Mouse (Mus musculus) forebrain, embryonic 13.5 days (tissue): ENCODE measurements around the gene Itch. TPM values are rescaled to one million over a fixed set of nuclear protein-coding genes. Genes with fewer than 3 reads are reported as not detected.
"Not testable (repeated sequence)": the region's sequence is repeated elsewhere in the genome, so short reads cannot be mapped to it uniquely, and the experiment has no call there.

Source experiments
- ATAC-seq: fragments of 200-750 bp; cut with Nextera tagmentation; 2 replicates; pipeline ENCODE4 v1.8.0; 2017
- H3K27ac ChIP-seq: fragments of 300-500 bp; sonication (generic); 2 replicates; pipeline ENCODE4 v1.5.1; 2015; ENCODE audit warnings: inconsistent platforms, mild to moderate bottlenecking, moderate library complexity
- H3K27me3 ChIP-seq: fragments of 300-500 bp; sonication (generic); 2 replicates; pipeline ENCODE4 v1.6.1; 2015; ENCODE audit warnings: mild to moderate bottlenecking, inconsistent platforms
- H3K36me3 ChIP-seq: fragments of 300-500 bp; sonication (generic); 2 replicates; pipeline ENCODE4 v1.6.1; 2015; ENCODE audit warnings: mild to moderate bottlenecking, inconsistent platforms; ENCODE audit not compliant: poor library complexity, severe bottlenecking
- H3K4me1 ChIP-seq: fragments of 300-500 bp; sonication (generic); 2 replicates; pipeline ENCODE4 v1.6.1; 2015; ENCODE audit warnings: inconsistent platforms
- H3K4me2 ChIP-seq: fragments of 300-500 bp; sonication (generic); 2 replicates; pipeline ENCODE4 v1.6.1; 2015; ENCODE audit warnings: inconsistent platforms, mild to moderate bottlenecking, moderate library complexity
- H3K4me3 ChIP-seq: fragments of 300-500 bp; sonication (generic); 2 replicates; pipeline ENCODE4 v1.5.1; 2015; ENCODE audit warnings: mild to moderate bottlenecking, inconsistent platforms
- H3K9ac ChIP-seq: fragments of 300-500 bp; sonication (generic); 2 replicates; pipeline ENCODE4 v1.6.1; 2015; ENCODE audit warnings: mild to moderate bottlenecking, inconsistent platforms
- H3K9me3 ChIP-seq: fragments of 300-500 bp; sonication (generic); replicated peaks from 2 replicates; pipeline ENCODE4 v1.6.1; 2016; ENCODE audit warnings: inconsistent platforms
- WGBS: fragments of 180-500 bp; shearing (Covaris S2); methylation state at CpG from one replicate; pipeline ENCODE4 v1.1.7; 2015; 5-methylcytosine and 5-hydroxymethylcytosine counted together
- polyA plus RNA-seq: library from polyadenylated mRNA; unstranded; fragments of >200 nt; fragmentation: Nextera tagmentation; extraction: Ambion mirVana; gene quantifications from 2 replicates; pipeline ENCODE4 v1.2.1, GENCODE M21; 2015

The Itch gene
- polyA plus RNA-seq, 1 experiment from 2014 or later: 53.2 TPM

DNA sequence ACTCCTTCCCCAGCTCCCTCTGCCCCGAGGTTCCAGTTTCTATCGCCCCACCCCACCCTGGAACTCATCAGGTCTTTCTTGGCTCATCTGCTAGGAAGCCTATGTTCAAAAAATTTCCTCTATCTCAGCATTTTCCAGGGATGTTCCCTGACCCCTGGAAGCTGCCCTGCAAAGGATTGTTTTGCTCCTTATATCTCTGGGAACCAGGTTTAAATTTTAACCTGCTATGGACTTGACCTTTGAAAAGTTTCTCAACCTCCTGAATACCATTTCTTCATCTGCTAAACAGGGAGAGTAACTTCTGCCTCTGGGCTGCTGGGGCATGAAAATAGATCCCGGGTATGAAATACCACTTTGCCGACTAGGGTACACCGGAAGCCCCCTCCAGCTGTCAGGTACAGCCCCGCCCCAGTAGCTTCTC is 31.5 kb upstream of the Itch start:
- WGBS: 74% methylated on average over 6 of the region's 6 CpGs
- no peak overlapping the region for H3K4me3 ChIP-seq
- no peak for ATAC-seq
- no peak overlapping the region for H3K9ac ChIP-seq
- H3K36me3 ChIP-seq: no peaks in the 10 kb centered on the region
- no peak overlapping the region for H3K27ac ChIP-seq
- H3K4me1 ChIP-seq: no peaks in the 10 kb centered on the region
- H3K4me2 ChIP-seq: no peak overlapping the region
- no peaks in the 10 kb centered on the region for H3K27me3 ChIP-seq
- no peaks in the 10 kb centered on the region for H3K9me3 ChIP-seq

DNA sequence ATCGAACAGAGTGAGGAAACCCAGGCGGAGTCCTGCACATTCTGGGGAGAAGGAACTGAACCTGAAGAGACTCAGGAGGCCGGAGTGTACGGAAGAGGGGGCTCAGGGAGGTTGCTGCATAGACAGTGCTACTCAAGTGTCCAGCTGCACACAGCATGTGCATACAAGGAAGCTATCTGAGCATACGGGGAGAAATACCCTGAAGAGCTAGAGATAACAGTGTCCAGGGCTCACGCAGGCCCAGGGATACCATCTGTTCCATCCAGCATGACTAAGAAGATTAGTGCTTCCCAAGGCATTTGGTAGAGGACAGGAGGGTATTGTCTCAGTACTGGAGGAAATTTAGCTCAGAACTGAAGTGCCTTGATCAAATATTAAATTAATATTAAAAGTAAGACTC is 29.7 kb upstream of the Itch start:
- Histone ChIP-seq H3K27me3 (no peaks in the 10 kb centered on the region), H3K9ac (no peak overlapping the region), H3K27ac (no peak overlapping the region), H3K4me1 (no peaks in the 10 kb centered on the region), H3K4me2 (no peak overlapping the region), H3K36me3 (no peaks in the 10 kb centered on the region), H3K9me3 (no peaks in the 10 kb centered on the region), H3K4me3 (no peak overlapping the region)
- 79% methylated on average over 6 of the region's 6 CpGs for WGBS
- ATAC-seq: no peak

DNA sequence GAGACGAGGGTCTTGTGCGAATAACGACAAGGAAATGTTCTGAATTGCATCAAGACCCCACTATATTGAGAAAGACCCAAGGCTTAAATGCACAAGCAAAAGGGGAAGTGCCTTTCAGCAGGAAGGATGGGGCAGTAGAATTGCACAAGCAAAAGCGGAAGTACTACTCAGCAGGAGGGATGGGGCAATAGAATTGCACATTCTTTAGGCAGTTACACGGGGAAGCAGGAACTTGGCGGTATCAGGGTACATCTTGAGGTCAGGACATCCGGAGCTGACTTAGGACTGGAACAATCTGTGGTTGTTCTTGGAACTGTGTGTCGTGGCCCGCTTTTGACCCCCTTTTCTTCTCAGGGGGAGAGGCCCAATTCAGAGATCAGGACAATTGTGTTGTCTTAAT is 26.0 kb upstream of the Itch start:
- WGBS: 86% methylated on average over 9 of the region's 9 CpGs
- H3K9me3 ChIP-seq, H3K36me3 ChIP-seq, H3K9ac ChIP-seq, H3K4me3 ChIP-seq, H3K27ac ChIP-seq, H3K27me3 ChIP-seq, ATAC-seq, H3K4me2 ChIP-seq, H3K4me1 ChIP-seq: not testable (repeated sequence)

DNA sequence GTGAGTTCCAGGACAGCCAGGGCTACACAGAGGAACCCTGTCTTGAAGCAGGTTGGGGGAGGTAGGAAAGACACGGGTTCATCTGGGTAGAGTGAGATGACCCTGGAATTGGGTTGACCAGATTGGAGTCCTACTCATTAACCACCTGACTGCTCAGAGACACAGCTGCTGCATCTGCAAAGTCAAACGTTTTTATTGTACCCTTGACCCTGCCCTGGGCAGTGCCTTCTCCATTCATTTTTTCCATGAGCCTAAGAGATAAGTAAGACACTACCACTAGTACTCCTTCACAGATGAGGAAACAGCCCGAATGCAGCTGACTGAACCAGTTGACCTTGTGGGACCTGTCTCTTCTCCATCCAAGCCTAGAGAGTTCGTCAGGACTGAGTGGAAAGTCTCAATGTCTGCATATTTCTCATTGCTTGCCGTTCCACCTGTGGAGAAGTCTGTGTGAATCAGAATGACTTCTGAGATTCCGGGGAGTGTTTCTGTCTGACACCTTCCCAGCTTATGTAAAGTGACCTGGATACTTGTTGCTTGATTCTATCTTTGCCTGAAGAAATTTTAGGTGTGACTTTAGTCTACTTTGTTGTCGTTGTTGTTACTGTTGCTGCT is 18.0 kb upstream of the Itch start:
- Histone ChIP-seq H3K36me3 (no peaks in the 10 kb centered on the region), H3K9me3 (0 out of 2 replicates have a peak, but pooled peaks cover 4% of the 10 kb centered on the region), H3K9ac (no peak overlapping the region), H3K27me3 (no peaks in the 10 kb centered on the region), H3K4me3 (no peak overlapping the region), H3K4me2 (no peak overlapping the region), H3K27ac (no peak overlapping the region), H3K4me1 (no peaks in the 10 kb centered on the region)
- no peak for ATAC-seq
- WGBS: 77% methylated on average over 7 of the region's 7 CpGs

DNA sequence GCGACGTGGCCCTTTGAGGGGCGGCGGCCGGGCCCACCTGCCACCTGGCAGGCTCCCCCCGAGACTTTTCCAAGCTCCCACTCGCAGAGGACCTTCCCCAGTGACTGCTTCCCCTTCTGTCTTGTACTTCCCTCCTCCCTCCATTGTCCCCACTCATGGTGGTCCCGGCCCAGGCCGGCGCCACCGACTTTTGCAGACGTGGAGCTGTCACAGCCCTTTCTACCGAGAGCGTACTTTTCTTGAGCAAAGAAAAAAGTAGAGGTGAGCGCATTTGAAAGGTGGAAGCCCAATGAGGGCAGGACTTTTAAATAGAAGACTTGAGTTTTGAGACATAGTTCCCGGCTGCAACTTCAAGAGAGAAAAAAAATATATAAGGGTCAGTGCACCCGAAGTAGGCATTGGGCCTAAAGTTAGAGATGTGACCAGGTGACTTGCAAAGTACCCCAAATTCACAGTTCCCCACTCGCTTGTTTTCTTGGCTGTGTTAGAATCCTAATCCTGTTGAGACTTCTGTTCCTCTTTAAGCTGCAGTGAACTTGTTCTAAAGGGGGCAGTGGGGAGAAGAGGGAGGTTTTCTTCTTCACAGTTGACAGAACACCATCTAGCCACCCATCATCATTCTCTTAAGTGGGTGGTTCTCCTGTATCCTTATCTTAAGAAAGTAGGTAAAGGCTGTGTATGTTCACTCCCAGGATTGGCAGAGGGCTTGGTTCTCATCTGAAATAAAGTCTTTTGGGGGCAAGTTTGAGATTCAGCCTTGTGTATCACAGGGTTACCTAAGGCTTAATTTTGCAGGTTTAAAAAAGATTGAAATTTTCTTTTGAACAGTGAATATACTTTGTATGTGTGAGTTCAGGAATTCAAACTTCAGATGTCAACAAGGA is 910 bp downstream of the Itch start:
- peaks cover 24% of the 10 kb centered on the region for H3K4me1 ChIP-seq
- H3K4me3 ChIP-seq: peak overlapping the region; percentile 88
- no peaks in the 10 kb centered on the region for H3K9me3 ChIP-seq
- H3K4me2 ChIP-seq: peak overlapping the region; percentile 72
- H3K27me3 ChIP-seq: no peaks in the 10 kb centered on the region
- H3K36me3 ChIP-seq: peaks cover 17% of the 10 kb centered on the region
- peak overlapping the region; percentile 98 for H3K9ac ChIP-seq
- peak overlapping the region; percentile 71 for H3K27ac ChIP-seq
- WGBS: under 1% methylated on average over 15 of the region's 18 CpGs
- ATAC-seq: no peak; the same call in 1 of the 2 replicates

DNA sequence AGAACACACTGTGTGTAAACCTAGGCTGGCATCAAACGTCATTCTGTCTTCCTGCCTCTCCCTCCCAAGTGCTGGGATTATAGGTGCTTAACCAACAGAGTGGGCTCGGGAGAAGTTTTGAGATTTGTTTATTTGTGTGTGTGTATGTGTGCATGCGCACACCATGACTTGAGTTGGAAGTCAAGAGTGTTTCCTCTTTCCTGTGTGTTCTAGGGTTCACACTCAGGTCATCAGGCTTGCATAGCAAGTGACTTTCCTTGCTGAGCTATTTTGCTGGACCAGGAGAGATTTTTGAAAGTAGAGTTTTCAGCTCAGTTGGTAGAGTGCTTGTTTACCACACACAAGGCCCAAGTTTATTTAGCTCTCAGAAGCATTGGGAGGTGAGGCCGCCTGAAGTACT is 1.8 kb downstream of the Itch start:
- no peak for ATAC-seq
- H3K4me1 ChIP-seq: peaks cover 24% of the 10 kb centered on the region
- 72% methylated on average over 4 of the region's 4 CpGs for WGBS
- no peak overlapping the region for H3K9ac ChIP-seq
- peaks cover 21% of the 10 kb centered on the region for H3K36me3 ChIP-seq
- H3K27ac ChIP-seq: no peak overlapping the region
- peak overlapping the region; percentile 36 for H3K4me2 ChIP-seq
- H3K9me3 ChIP-seq: no peaks in the 10 kb centered on the region
- H3K27me3 ChIP-seq: no peaks in the 10 kb centered on the region
- 0 out of 2 replicates have a peak overlapping the region, but pooled peaks have one; percentile 3 for H3K4me3 ChIP-seq

DNA sequence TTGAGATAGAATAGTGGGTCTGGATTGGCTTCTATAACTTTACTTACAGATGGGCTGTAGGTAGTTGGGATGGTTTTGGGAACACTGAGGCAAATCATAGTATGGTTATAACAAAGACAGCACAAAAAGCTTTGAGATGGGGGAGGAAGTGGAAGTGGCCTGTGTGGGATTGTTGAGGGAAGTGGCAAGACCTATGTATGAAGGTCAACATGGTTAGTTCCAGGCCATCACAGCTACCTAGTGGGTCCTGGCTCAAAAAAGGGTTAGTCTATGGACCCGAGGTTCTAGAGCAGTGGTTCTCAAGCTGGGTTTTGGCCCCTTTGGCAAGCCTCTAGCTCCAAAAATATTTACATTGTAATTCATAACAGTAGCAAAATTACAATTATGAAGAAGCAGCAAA is 2.2 kb downstream of the Itch start:
- Histone ChIP-seq H3K4me3 (no peak overlapping the region), H3K4me1 (peaks cover 24% of the 10 kb centered on the region), H3K9me3 (no peaks in the 10 kb centered on the region), H3K9ac (no peak overlapping the region), H3K27ac (no peak overlapping the region), H3K4me2 (peak overlapping the region; percentile 36), H3K27me3 (no peaks in the 10 kb centered on the region), H3K36me3 (peaks cover 25% of the 10 kb centered on the region)
- 96% methylated on average over 1 of the region's 1 CpGs for WGBS
- no peak for ATAC-seq

DNA sequence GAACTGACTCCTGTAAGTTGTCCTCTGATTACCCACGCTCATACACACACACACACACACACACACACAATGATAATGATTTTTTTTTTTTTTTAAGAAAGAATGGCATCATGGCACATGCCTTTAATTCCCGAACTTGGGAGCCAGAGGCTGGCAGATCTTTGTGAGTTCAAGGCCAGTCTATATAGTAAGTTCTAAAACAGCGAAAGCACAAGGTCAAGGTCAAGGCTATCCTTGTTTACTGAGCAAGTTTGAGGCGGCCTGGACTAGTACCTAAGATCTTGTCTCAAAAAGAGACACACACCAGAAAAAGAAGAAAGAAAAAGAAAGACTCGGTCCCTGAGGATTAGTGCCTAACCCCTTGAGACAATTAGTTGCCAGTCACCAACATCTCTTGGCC is 7.7 kb downstream of the Itch start:
- H3K4me2 ChIP-seq: no peak overlapping the region
- H3K36me3 ChIP-seq: peaks cover 77% of the 10 kb centered on the region

DNA sequence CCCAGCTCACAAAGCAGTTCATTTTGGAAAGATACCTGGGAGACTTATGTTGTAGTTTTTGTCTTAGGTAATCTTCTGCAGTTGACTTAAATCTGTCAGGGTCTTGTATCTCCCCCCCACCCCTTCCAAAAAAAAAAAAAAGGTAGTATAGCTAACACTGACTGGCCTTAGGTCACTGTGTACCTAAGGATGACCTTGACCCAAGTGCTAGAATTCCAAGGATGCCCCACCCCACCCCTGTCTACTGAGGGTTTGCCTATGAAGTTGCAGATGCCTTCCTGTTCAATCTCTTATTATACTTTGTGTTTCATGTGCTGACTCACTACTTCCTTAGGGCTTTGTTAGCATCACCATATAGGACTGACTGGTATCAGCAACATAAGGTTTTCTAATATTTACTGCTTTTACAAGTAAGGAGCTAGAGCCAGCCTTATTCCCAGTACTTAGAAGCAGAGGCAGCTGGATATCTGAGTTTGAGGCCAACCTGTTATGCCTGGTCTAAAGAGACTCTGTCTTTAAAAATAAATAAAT is 8.8 kb downstream of the Itch start:
- H3K4me1 ChIP-seq: no peaks in the 10 kb centered on the region; the same call in 1 of the 2 replicates
- no peaks in the 10 kb centered on the region for H3K27me3 ChIP-seq
- ATAC-seq: no peak
- H3K4me2 ChIP-seq: no peak overlapping the region
- no peak overlapping the region for H3K27ac ChIP-seq
- no peak overlapping the region for H3K9ac ChIP-seq
- no peak overlapping the region for H3K4me3 ChIP-seq
- peaks cover 88% of the 10 kb centered on the region for H3K36me3 ChIP-seq
- peaks cover 11% of the 10 kb centered on the region for H3K9me3 ChIP-seq

More for the DNA sequence above, 7.7 kb downstream of the Itch start:
- 91% methylated on average over 5 of the region's 5 CpGs for WGBS
- Histone ChIP-seq H3K4me3 (no peak overlapping the region), H3K27me3 (no peaks in the 10 kb centered on the region), H3K4me1 (peaks cover 2% of the 10 kb centered on the region), H3K9me3 (peaks cover 4% of the 10 kb centered on the region), H3K9ac (no peak overlapping the region), H3K27ac (no peak overlapping the region)
- ATAC-seq: no peak

DNA sequence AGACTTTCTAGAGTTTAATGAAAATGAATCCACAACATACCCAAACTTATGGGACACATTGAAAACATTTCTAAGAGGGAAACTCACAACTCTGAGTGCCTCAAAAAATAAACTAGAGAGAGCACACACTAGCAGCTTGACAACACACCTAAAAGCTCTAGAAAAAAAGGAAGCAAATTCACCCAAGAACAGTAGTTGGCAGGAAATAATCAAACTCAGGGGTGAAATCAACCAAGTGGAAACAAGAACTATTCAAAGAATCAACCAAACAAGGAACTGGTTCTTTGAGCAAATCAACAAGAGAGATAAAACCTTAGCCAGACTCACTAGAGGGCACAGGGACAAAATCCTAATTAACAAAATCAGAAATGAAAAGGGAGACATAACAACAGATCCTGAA is 16.0 kb downstream of the Itch start:
- not testable (repeated sequence) for H3K4me3 ChIP-seq, H3K9ac ChIP-seq, ATAC-seq, H3K27ac ChIP-seq, H3K27me3 ChIP-seq, H3K4me1 ChIP-seq, H3K4me2 ChIP-seq
- peaks cover 49% of the 10 kb centered on the region for H3K36me3 ChIP-seq
- H3K9me3 ChIP-seq: peaks cover 14% of the 10 kb centered on the region

DNA sequence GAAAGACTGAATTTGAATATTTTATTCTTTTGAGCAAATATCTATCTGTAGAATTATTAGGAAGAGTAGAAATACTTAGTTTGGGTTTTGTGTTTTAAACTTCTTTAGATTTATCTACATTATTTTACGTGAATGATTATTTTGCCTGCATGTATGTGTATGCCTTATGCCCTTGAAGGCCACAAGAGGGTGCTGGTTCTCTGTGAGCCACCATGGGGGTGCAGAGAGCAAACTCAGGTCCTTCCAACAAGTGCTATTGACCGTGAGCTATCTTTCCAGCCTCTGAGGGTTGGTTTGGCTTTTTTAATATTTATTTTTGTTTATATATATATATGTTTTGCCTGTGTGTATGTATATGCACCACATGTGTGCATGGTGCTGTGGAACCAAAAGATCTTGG is 74.1 kb downstream of the Itch start:
- Histone ChIP-seq H3K4me2 (no peak overlapping the region), H3K27ac (no peak overlapping the region), H3K4me1 (no peaks in the 10 kb centered on the region), H3K27me3 (no peaks in the 10 kb centered on the region), H3K4me3 (no peak overlapping the region), H3K9me3 (no peaks in the 10 kb centered on the region), H3K36me3 (peaks cover 75% of the 10 kb centered on the region), H3K9ac (no peak overlapping the region)
- 78% methylated on average over 2 of the region's 2 CpGs for WGBS
- no peak for ATAC-seq

DNA sequence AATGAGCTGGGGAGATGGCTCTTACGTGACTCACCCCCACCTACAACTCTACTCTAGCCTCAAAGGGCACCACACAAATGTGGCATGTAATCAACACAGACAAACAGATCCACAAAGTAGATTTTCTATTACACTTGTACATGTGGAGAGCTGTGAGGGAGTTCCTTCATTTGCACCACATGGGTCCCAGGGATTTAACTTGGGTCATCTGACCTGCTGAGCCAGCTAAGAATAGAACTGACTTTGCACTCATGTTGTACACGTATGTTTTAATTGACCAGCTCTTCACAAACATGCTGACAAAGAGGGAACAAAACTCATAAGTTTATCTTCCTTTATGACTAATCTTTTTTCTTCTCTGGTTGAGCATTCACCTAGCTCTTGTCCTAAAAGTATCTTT is 89.8 kb downstream of the Itch start:
- ATAC-seq: no peak
- no peak overlapping the region for H3K27ac ChIP-seq
- H3K4me2 ChIP-seq: no peak overlapping the region
- H3K4me1 ChIP-seq: no peaks in the 10 kb centered on the region
- no peak overlapping the region for H3K9ac ChIP-seq
- no peak overlapping the region for H3K4me3 ChIP-seq
- no peaks in the 10 kb centered on the region for H3K9me3 ChIP-seq
- H3K36me3 ChIP-seq: peaks cover 89% of the 10 kb centered on the region
- 92% methylated on average over 2 of the region's 2 CpGs for WGBS
- H3K27me3 ChIP-seq: no peaks in the 10 kb centered on the region
